Mouse (Mus musculus) embryo, embryonic 11 days (tissue): ENCODE results near the gene Nans.

Source experiments
- DNase-seq: peaks from one replicate; pipeline ENCODE4 v3.0.0-alpha.2; 2015

The Nans gene

DNA sequence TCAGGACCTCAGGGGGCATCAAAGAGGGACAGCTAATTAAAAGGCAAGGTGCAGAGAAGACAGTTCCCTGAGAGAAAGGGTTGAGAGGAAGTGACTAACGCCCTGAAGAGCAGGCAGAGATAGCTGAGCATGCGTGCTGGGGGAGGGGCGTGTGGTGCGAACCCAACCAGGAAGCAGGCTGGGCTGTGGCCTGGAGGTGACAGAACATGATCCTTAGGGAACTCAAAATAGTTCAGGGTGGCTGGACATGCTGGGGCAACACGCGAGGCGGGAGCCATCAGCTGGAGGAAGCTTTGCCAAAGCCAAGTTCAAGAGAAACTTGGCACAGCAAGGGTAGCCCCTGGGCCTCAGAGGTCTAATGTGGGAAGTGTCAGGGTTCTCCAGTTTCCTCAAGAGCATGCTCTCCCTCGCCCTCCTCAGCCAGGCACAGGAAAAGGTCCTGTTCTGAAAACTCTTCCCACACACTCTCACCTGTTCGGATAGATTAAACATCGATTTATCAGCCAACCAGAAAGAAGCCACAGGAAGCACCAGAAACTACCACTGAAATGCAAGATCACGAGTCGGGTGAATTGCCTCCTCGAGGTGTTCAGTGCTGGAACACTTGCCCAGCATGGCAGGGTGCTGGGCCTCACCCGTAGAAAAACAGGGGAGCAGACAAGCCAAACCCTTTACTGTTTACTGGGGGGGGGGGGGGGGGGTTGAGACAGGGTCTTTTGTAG lies 3.2 kb upstream of the Nans start:
- DNase-seq: peak; percentile 44

DNA sequence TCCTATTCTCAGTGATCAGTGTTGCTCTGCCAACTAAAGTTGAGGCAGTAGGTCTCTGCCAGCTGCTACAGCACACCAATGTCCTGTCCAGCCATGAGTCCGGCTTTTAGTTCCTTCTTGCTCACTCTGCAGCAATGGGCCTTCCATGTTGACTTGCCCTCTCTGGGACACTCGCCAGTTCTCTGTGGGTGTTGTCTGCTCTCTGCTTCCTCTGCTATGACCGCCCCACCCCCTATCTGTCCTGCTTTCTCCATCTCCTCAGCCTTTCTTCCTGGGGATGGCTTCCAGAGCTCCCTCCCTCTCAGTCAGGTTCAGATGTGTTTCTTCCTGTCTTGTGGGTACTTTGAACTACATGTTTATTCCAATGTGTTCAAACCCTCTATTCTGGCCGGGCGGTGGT lies 1.7 kb upstream of the Nans start:
- DNase-seq: no peak

- DNase-seq: no peak
Observed at GRCm38 (mm10) chr4:46493071-46493470, 4.0 kb downstream of the Nans start.

- DNase-seq: no peak
Observed at GRCm38 (mm10) chr4:46495543-46495942, 6.5 kb downstream of the Nans start.

GRCm38 (mm10) chr4:46497286-46497892 lies 8.3 kb downstream of the Nans start:
- DNase-seq: peak; percentile 64

DNA sequence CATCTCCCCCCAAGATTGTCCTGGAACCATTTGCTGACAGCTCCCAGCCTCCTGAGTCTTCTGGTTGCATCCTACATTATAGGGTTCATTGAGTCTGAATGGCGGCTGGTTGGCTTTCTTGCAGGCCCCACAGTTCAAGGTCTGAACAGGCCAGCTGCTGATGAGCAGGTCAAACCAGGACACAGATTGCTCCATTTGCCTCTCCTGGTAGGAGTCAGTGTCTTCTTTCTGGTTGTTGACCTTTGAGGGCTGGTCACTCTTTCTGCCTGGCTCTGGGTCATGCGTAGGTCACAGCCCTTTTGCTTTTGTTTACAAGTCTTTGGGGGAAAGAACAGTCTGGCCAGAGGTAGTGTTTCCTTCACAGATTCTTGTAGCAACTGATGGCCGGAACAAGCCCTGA lies 9.5 kb downstream of the Nans start:
- peak; percentile 26 for DNase-seq

GRCm38 (mm10) chr4:46498976-46499375 lies 9.9 kb downstream of the Nans start:
- peak; percentile 54 for DNase-seq

DNA sequence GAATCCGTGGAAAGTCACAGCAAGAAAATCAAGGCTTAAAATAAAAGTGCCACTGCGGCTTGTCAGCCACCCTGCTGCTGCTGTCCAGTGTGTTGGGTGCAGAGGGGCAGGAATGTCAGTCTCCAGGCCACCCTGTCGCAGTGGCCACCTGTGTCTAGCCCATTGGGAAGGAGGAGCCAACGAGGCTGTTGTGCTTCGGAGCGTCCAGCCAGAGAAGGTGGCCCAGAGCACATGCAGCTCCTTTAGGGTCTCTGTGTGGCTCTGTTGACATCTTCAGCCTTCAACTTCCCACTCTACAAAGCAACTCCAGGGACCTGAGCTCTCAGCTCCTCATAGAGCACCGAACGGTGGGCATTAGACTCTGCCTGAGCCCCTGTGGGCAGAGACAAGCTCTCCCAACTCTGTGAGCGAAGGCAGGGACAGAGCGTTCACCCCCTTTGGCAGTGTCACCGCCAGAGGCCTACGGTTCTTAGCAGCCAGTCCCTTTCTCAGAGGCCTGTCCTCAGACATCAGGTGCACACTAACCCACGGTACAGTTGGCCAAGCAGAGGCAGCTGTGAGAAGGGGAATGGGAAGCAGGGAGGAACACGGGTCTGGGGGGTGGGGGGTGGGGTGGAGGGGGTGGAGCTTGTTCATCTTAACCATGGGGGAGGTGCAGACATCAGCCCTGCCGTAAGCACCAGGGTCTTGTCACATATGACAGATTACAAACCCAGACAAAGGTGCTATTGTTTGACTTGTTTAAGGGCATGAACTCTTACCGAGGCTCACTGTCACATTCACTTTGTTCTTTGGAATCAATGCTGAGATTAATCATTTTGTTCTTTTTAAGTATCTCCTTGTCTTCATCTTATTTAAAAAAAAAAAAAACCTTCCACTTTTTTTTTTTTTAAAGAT lies 13.8 kb downstream of the Nans start:
- DNase-seq: peak; percentile 27

DNA sequence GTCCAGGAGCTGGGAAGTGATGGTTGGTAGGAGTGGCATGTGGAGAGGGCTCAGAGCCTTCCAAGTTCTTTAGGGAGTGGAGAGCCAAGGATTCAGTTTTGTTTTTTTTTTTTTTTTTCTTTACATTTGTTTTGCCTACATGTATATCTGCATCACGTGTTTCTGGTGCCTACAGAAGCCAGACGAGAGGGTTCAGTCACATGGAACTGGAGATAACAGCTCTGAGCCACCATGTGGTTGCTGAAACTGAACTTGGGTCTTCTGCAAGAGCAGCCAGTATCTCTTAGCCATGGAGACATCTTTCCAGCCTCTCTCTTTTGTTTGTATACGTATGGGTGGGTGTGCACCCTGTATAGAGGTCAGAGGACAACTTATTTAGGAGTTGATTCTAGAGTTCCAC lies 14.8 kb downstream of the Nans start:
- no peak for DNase-seq

DNA sequence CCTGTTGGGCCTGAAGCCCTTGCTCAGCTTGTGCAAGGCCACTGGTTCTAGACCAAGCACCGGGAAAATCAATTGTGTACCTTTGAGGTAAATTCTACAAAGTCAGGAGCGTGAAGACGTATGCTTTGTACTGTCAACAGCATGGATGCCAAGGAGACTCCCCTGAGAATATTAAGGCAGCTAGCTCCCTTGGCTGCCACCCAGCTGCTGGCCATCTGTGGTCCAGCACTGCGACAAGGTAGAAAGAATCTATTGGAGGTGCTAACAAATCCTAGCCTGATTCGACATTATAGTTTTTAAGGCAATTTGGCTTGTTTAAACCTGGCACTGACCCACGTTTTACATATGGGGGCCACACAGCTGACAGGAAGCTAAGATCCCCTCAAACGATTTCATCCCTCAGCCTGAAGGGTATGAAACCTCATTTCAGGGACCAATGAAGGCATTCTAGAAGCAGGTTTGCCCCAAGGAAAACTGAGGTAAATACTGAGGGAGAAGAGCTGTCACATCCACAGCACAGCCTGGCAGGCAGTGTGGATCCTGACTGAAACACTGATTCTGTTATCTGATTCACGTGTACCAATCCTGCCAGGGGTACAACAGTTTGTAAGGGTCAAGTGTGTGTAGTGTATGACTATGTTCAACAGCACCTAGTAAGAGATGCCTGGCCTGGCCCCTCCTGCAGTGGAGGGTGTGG lies 16.5 kb downstream of the Nans start:
- no peak for DNase-seq

DNA sequence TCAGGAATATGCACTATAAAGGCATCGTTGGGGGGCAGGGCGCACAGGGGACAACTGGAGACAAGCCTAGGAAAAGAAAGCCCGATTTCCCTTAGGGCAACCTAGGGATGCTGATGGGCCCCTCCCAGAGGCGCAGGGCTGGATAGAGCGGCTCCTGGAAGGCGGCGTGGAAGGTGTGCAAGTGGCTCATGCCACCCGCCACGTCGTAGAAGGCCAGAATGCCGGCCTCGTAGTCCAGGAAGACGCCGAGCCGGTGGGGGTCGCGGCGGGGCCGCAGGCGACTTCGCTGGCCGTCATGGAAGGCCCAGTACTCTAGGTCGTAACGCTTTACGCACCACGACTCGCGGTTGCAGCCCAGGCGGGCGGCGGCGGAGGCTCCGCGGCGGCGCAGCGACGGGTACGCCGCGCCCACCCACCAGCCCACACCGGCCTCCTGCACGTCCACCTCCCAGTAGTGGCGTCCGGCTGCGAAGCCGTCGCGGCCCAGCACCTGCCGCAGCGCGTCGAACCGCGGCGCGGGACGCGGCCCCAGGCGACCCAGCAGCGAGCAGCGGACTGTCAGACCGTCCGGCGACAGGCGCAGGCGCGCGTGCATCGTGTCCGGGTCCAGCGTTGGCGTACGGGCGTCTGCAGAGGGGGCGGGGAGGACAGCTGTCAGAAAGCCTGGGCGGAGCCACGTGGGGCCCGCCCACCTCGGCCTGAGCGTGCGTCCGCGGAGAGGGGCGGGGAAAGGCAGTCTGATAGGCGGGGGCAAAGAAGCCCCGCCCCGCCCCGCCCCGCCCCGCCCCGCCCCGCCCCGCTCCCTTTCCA lies 18.0 kb downstream of the Nans start:
- DNase-seq: peak; percentile 98

DNA sequence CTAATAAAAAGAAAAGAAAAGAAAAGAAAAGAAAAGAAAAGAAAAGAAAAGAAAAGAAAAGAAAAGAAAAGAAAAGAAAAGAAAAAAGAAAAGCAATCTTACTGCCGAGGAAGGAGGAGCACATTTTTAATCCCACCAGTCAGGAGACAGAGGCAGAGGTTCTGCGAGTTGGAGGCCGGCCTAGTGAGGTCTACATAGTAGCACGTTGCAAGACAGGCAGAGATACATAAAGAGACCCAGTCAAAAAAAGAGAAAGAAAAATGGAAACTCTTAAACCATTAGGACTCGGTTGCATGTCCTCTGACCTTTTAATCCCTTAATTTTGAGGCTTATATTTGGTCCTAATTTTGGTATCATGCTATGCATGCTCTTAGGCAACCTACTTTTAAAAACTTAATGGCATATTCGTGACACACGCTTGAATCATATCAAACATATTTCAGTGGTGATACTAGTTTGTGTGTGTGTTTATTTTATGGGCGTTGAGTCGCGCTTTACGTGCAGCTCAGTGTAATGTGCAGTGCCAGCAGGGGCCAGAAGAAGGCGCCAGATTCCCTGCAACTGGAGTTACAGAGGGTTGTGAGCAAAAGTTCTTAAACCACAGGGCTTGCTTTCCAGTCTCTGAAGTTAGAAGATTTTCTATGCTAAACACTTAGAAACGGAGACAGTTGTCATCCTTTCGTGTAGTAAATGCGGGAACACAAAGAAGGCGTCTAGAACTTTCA lies 18.9 kb downstream of the Nans start:
- peak; percentile 78 for DNase-seq

- DNase-seq: no peak
Observed at GRCm38 (mm10) chr4:46520491-46520890, 31.4 kb downstream of the Nans start.

DNA sequence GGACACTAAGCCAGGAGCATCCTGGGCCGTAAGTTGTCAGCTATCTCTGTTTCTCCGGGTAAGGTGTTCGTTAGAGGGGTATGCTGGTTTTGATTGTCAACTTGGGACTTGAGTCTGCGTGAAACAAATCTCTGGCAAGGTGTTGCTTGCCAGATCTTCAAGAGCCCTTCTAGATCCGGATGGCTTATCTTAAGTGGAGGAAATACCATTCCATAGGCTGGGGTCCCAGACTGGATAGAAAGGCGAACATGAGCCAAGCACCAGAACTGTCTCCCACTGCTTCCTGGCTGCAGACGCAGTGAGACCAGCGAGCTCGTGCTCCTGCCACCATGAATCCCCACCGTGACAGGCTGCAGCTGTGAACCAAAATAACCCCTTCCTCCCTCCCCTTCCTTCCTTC lies 32.4 kb downstream of the Nans start:
- DNase-seq: no peak

DNA sequence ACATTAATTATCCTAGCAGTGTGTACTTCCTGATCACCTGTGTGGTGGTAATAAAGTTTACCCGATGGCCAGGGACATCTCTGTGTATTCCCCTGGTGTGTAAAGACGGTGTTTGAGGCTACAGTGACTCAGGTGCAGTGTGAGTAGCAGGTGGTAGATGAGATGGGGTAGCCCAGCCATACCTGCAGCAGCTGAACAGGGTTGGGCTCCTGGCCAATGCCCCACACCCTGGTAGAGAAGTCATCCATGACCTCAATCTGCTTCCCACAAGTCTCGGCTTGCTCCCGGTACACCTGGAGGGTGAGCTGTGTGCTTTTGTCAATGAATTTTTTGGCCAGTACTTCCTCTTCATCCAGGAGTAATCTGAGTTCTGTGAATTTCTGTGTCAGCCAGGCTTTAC lies 34.3 kb downstream of the Nans start:
- no peak for DNase-seq

DNA sequence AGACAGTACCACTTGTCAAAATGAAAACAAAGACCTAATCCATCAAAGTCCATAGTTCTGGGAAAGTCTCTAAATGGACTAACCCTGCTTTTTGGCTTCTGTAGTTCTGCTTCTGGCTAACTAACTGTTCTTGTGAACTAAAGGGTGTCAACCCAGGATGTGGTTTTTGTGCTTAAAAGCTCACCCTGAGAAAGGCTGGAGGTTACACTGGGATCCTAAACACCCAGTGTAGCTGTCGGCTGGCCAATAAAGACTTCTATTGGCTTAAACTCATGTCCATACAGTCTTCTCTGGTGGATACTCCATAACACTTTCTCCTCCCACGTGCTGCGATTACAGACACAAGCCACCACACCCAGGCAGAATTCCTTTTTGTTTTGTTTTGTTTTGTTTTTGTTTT lies 37.2 kb downstream of the Nans start:
- DNase-seq: no peak

DNA sequence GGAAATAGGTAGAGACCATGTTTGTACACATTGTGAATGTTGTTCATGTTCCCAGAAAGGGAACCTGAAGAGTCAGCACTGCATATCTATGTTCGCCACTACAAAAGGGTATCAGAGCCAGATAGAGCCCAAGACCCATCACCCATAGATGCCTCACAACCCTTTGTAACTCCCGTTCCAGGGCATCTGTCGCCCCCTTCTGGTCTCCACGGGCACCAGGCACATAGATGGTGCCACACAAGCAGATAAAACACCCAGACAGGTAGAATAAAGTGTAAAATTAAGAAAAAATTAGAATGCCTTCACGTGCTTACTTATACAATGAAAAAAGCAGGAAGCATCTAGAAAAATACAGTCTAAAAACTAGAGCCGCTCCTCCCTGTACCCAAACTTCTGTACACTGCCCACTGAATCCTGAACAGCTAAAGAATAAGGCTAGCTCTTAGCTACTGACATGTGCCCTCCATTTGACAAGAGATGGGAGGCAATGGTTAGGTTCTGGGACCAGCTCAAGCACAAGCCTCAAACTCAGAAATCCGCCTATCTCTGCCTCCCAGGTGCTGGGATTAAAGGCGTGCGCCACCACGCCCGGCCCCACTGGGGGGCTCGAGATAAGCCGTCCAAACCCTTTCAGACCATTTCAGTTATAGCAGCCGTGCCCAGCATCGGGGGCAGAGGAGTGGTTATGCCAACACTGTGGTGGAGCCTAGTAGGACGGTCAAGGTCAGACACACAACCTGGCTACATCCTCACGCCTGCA lies 37.9 kb downstream of the Nans start:
- no peak for DNase-seq

- DNase-seq: no peak
Observed at GRCm38 (mm10) chr4:46527558-46527926, 38.5 kb downstream of the Nans start.

DNA sequence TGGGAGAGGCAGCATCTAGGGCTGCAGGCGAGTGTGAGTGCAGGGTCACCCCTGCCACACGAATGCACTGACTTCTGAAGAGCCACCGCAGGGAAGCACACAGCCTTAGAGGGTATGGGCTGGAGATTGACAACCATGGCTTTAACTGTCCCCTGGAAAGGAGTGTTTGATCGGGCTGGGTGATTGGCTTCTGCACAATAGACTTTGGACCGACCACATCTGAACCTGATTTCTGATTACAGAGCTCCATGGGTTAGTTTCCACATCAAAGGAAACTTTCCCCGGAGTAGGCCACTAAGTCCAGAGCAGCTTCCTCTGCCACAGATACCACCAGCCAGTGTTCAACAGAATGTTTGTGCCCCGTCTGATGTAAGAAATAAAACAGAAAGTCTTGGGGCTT lies 40.7 kb downstream of the Nans start:
- DNase-seq: no peak

DNA sequence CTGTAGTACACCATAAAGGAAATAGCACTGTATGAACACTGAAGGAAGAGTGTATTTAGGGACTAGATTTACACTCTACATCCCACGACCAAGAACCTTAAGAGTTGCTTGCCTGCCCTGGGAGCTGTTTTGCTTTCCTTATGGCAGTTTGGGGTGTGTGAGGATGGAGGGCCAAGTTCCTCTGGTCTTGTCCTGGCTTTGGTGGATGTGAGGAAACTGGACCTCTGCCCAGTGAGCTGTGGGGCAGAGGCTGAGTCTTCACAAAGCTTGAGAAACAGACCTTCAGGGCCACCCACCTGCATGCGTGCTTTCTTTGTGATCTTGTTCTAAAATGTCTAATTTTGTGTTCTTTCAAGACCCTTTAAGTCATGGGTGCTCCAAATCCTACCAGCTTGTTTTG lies 43.5 kb downstream of the Nans start:
- no peak for DNase-seq

- DNase-seq: no peak
Observed at GRCm38 (mm10) chr4:46532926-46533325, 43.9 kb downstream of the Nans start.
